Mouse (Mus musculus) kidney, adult 2 months (tissue): ENCODE measurements around the gene Tom1.

Source experiments
- CTCF ChIP-seq: fragments of 200-500 bp; conservative IDR thresholded peaks from 2 replicates; pipeline ENCODE4 v1.5.1; 2011; ENCODE audit warnings: low read depth, mild to moderate bottlenecking, control low read depth, low read length, moderate library complexity, mixed read lengths; ENCODE audit not compliant: insufficient read depth, insufficient read length
- POLR2A ChIP-seq: fragments of 200-500 bp; IDR thresholded peaks from one replicate; pipeline ENCODE4 v1.6.1; 2011; ENCODE audit warnings: low read depth, low read length, control low read depth

DNA sequence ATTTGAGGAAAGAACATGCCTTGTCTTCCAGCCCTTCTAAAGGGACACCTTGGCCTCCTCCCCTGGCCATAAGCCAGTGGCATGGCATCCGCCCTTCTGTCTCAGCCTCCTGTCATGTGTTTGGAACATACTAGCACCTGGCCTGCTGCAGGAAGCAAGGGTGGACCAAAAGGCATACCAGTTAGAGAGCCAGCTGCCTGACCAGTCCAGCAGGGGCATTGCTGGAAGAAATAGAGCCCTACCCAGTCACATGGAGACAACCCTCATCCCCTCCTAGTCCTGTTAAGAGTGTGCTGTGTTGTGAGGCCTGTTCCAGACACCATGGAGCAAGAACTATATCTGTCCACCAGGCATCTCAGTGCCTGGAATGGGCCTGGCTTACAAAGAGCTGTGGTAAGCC is 12.8 kb downstream of the Tom1 start:
- TF ChIP-seq CTCF (no peak), POLR2A (no peak)
